Mouse (Mus musculus) thymus, postnatal 4 days (tissue): ENCODE measurements around the gene Btc.

ENCODE experiments used
- DNase-seq: peaks from one replicate; pipeline ENCODE4 v3.0.0; 2021

The Btc gene

GRCm38 (mm10) chr5:91313971-91314370 is 88.8 kb downstream of the Btc start:
- no peak for DNase-seq

- no peak for DNase-seq
Observed at GRCm38 (mm10) chr5:91311767-91312166, 91.0 kb downstream of the Btc start.

- no peak for DNase-seq
Observed at GRCm38 (mm10) chr5:91308576-91308975, 94.2 kb downstream of the Btc start.

- peak; percentile 11 for DNase-seq
Observed at GRCm38 (mm10) chr5:91307907-91308306, 94.9 kb downstream of the Btc start.
